Mouse (Mus musculus) T-cell, adult 66 days (primary cell): ENCODE data around the gene Spint2. TPM values are rescaled to one million over a fixed set of nuclear protein-coding genes. Genes with fewer than 3 reads are reported as not detected.

Experiments used
- total RNA-seq, 2 experiments: library from RNA; stranded (reverse); gene quantifications; 3 replicates in 1 of 2; 4 replicates in 1 of 2; pipeline ENCODE4 v1.2.4; 2023

Gene Spint2
- total RNA-seq = 10 to 100 TPM; 72.2 to 76.1 TPM

GRCm38 (mm10) chr7:29281201-29282073 lies at the start of gene Spint2:
Spint2 (minus strand) TSS chr7:29281912.

GRCm38 (mm10) chr7:29303738-29304462 lies 22.2 kb upstream of the Spint2 start, which contains the start of gene Dpf1:
Dpf1 (plus strand) TSS chr7:29303951.

GRCm38 (mm10) chr7:29288942-29289638 lies 7.4 kb upstream of the Spint2 start, which contains the start of gene Ppp1r14a:
Ppp1r14a (plus strand) TSS chr7:29289308.

GRCm38 (mm10) chr7:29248261-29248841 lies 33.4 kb downstream of the Spint2 start, which contains the start of gene 2200002D01Rik:
2200002D01Rik (minus strand) TSS chr7:29248466.

GRCm38 (mm10) chr7:29238019-29238967 lies 43.4 kb downstream of the Spint2 start, which contains the start of gene Yif1b:
Yif1b (plus strand) TSS chr7:29238329.

GRCm38 (mm10) chr7:29232247-29233013 lies 49.3 kb downstream of the Spint2 start, which contains the start of gene Kcnk6:
Kcnk6 (minus strand) TSS chr7:29232515.

GRCm38 (mm10) chr7:29213675-29214082 lies 68.0 kb downstream of the Spint2 start, which contains the start of gene Catsperg1:
Catsperg1 (minus strand) TSS chr7:29214035.

Other genes starting within 250 kb of the Spint2 start
- gene Ryr1, start 156.7 kb downstream of the Spint2 start, total RNA-seq = under 1 TPM; 0.03 TPM
- gene Rasgrp4, start 147.1 kb downstream of the Spint2 start, total RNA-seq = 1 to 10 TPM; 2.1 to 2.3 TPM
- 10 to 100 TPM; 35.8 to 38.2 TPM for gene Fam98c, start 125.7 kb downstream of the Spint2 start, total RNA-seq
- gene Ggn, start 111.7 kb downstream of the Spint2 start, total RNA-seq = not detected
- 1 to 10 TPM; 1.3 to 4.0 TPM for gene Spred3, start 111.5 kb downstream of the Spint2 start, total RNA-seq
- gene Psmd8, start 101.2 kb downstream of the Spint2 start, total RNA-seq = 100 to 1,000 TPM; 133 to 146 TPM
- gene Catsperg1, start 67.9 kb downstream of the Spint2 start, total RNA-seq = under 1 TPM; 0.67 to 0.89 TPM
- gene Kcnk6, start 49.4 kb downstream of the Spint2 start, total RNA-seq = 1 to 10 TPM in 1 of 2 experiments, under 1 TPM in 1; 0.50 to 1.2 TPM
- 10 to 100 TPM; 23.8 to 24.2 TPM for gene Yif1b, start 43.6 kb downstream of the Spint2 start, total RNA-seq
- gene 2200002D01Rik, start 33.4 kb downstream of the Spint2 start, total RNA-seq = 1 to 10 TPM; 3.1 to 5.9 TPM
- not detected for gene Ppp1r14a, start 7.4 kb upstream of the Spint2 start, total RNA-seq
- gene Dpf1, start 22.0 kb upstream of the Spint2 start, total RNA-seq = not detected
- 10 to 100 TPM; 52.3 to 58.8 TPM for gene Sipa1l3, start 236.7 kb upstream of the Spint2 start, total RNA-seq